Mouse (Mus musculus) bone marrow macrophage, adult 2 months (primary cell): ENCODE data around the gene Btbd35f17. TPM values are rescaled to one million over a fixed set of nuclear protein-coding genes. Genes with fewer than 3 reads are reported as not detected.
"Not testable (repeated sequence)": the region's sequence is repeated elsewhere in the genome, so short reads cannot be mapped to it uniquely, and the experiment has no call there.

Experiments
- H3K27ac ChIP-seq: 2 replicates; pipeline ENCODE4 v1.5.1; 2012; ENCODE audit warnings: low read depth, low read length; ENCODE audit not compliant: insufficient read depth
- H3K4me1 ChIP-seq: 2 replicates; pipeline ENCODE4 v1.6.1; 2012; ENCODE audit warnings: low read length; ENCODE audit not compliant: control insufficient read depth, insufficient read depth
- H3K4me3 ChIP-seq: 2 replicates; pipeline ENCODE4 v1.5.1; 2012; ENCODE audit warnings: mild to moderate bottlenecking, low read length, moderate library complexity; ENCODE audit not compliant: insufficient read depth
- polyA plus RNA-seq: library from polyadenylated mRNA; stranded (reverse); fragments of >200 nt; gene quantifications from 2 replicates; pipeline ENCODE4 v1.2.4, GENCODE M21; 2012; ENCODE audit not compliant: missing spikeins, insufficient read depth, insufficient read length

Gene Btbd35f17
- not detected in 2 replicates for polyA plus RNA-seq

DNA sequence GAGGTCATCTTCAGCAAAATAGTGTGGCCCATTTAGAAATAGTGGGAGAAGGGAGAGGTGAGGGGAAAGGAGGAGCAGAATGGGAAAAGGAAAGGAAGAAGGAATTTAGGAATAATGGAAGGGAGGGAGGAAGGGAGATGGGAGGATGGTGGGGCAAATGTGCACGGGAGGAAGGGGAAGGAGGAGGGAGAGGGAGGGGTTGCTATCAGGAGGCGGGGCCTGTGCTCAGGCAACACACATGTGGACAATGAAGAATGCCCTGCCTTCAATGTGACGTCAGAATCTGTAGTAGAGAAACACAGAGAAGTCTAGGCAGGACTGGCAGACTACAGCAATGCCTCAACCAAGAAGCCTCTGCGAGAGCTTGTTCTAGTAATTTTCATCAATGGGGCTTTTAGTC is at the start of gene Btbd35f17:
Btbd35f17 (plus strand) TSS at position 301 of the 400 bp plus-strand sequence.
- not testable (repeated sequence) for H3K4me3 ChIP-seq, H3K4me1 ChIP-seq, H3K27ac ChIP-seq

Other genes starting within 250 kb of the Btbd35f17 start
- gene Btbd35f28, start 174.1 kb upstream of the Btbd35f17 start, polyA plus RNA-seq, result not detected in 2 replicates
- not detected in 2 replicates for gene Btbd35f20, start 79.4 kb upstream of the Btbd35f17 start, polyA plus RNA-seq